Mouse (Mus musculus): ENCODE data around the gene Olfr1378.

GRCm38 (mm10) chr11:50943506-50943905 is 22.8 kb upstream of the Olfr1378 start, which contains the start of gene 4933414I15Rik:
- TF ChIP-seq CTCF (IDR thresholded peaks at IDR 0.05) = no peak
- no peak for TF ChIP-seq POLR2A (IDR thresholded peaks at IDR 0.05; ENCODE audit: insufficient read depth, low read depth, low read length)
- no peak for TF ChIP-seq EP300 (IDR thresholded peaks at IDR 0.05; ENCODE audit: insufficient read depth, low read depth, low read length)

Data from heart, adult 2 months (tissue).